Mouse (Mus musculus) megakaryocyte-erythroid progenitor cell, adult 5-6 weeks (primary cell): ENCODE data around the gene Vmn1r131. TPM values are rescaled to one million over a fixed set of nuclear protein-coding genes. Genes with fewer than 3 reads are reported as not detected.
"Not testable (repeated sequence)": the region's sequence is repeated elsewhere in the genome, so short reads cannot be mapped to it uniquely, and the experiment has no call there.

Experiments used
- ATAC-seq: replicated peaks from 2 replicates; pipeline ENCODE4 v1.8.0; 2016; ENCODE audit warnings: mild to moderate bottlenecking, inconsistent platforms; ENCODE audit not compliant: severe bottlenecking, poor library complexity, low FRiP score, low TSS enrichment
- total RNA-seq, 2 experiments: library from RNA; stranded (forward) in 1 of 2; stranded (reverse) in 1 of 2; fragments of 200-1000, 215-1000 nt in 1 of 2; fragments of >200 nt in 1 of 2; fragmentation: Nextera tagmentation in 1 of 2; gene quantifications; 2 replicates each; pipeline ENCODE4 v1.2.3; 2014 to 2017

Gene Vmn1r131
- total RNA-seq (2014; fragmentation: Nextera tagmentation) (not detected in 2 replicates), total RNA-seq (2017) (not detected in 2 replicates)

- ATAC-seq: not testable (repeated sequence)
Measured at GRCm38 (mm10) chr7:21545990-21546389, at the start of gene Vmn1r131. Gene Vmn1r131, minus strand, starts transcription at chr7:21546090.

GRCm38 (mm10) chr7:21511480-21511879, 34.4 kb downstream of the Vmn1r131 start, which contains the start of gene Vmn1r130:
Gene Vmn1r130, plus strand, starts transcription at chr7:21511780.
- ATAC-seq: not testable (repeated sequence)

Other genes with a start within 250 kb of the Vmn1r131 start
- gene Vmn1r126, start 244.6 kb downstream of the Vmn1r131 start, total RNA-seq (2014; fragmentation: Nextera tagmentation): not detected in 2 replicates
- not detected in 2 replicates for gene Vmn1r126, start 244.6 kb downstream of the Vmn1r131 start, total RNA-seq (2017)
- gene Vmn1r127, start 226.2 kb downstream of the Vmn1r131 start, total RNA-seq (2014; fragmentation: Nextera tagmentation): not detected in 2 replicates
- gene Vmn1r127, start 226.2 kb downstream of the Vmn1r131 start, total RNA-seq (2017): not detected in 2 replicates
- gene Vmn1r128, start 196.7 kb downstream of the Vmn1r131 start, total RNA-seq (2014; fragmentation: Nextera tagmentation): not detected in 2 replicates
- not detected in 2 replicates for gene Vmn1r128, start 196.7 kb downstream of the Vmn1r131 start, total RNA-seq (2017)
- gene Vmn1r129, start 184.8 kb downstream of the Vmn1r131 start, total RNA-seq (2014; fragmentation: Nextera tagmentation): not detected in 2 replicates
- gene Vmn1r129, start 184.8 kb downstream of the Vmn1r131 start, total RNA-seq (2017): not detected in 2 replicates
- not detected in 2 replicates for gene Gm6882, start 113.3 kb downstream of the Vmn1r131 start, total RNA-seq (2014; fragmentation: Nextera tagmentation)
- gene Gm6882, start 113.3 kb downstream of the Vmn1r131 start, total RNA-seq (2017): not detected in 2 replicates
- gene Vmn1r130, start 34.3 kb downstream of the Vmn1r131 start, total RNA-seq (2014; fragmentation: Nextera tagmentation): not detected in 2 replicates
- not detected in 2 replicates for gene Vmn1r130, start 34.3 kb downstream of the Vmn1r131 start, total RNA-seq (2017)
- gene Vmn1r132, start 68.0 kb upstream of the Vmn1r131 start, total RNA-seq (2014; fragmentation: Nextera tagmentation): not detected in 2 replicates
- not detected in 2 replicates for gene Vmn1r132, start 68.0 kb upstream of the Vmn1r131 start, total RNA-seq (2017)
- gene Gm4175, start 215.4 kb upstream of the Vmn1r131 start, total RNA-seq (2014; fragmentation: Nextera tagmentation): not detected in 2 replicates
- gene Gm4175, start 215.4 kb upstream of the Vmn1r131 start, total RNA-seq (2017): not detected in 2 replicates